Mouse (Mus musculus) kidney, adult 2 months (tissue): ENCODE data around the gene Atrnl1. TPM values are rescaled to one million over a fixed set of nuclear protein-coding genes. Genes with fewer than 3 reads are reported as not detected.
A peak's percentile ranks its signal among the peaks of the same experiment; 100 is the strongest.
"Not testable (repeated sequence)": the region's sequence is repeated elsewhere in the genome, so short reads cannot be mapped to it uniquely, and the experiment has no call there.

Source experiments
- DNase-seq: peaks from one replicate; pipeline ENCODE4 v3.0.0; 2021
- H3K27ac ChIP-seq: fragments of 200-500 bp; 2 replicates; pipeline ENCODE4 v1.5.1; 2012; ENCODE audit warnings: low read depth, low read length, control low read depth, inconsistent platforms; ENCODE audit not compliant: insufficient read depth
- H3K27me3 ChIP-seq: fragments of 200-500 bp; replicated peaks from 2 replicates; pipeline ENCODE4 v1.6.1; 2012; ENCODE audit warnings: mild to moderate bottlenecking, moderate library complexity, low read length, inconsistent platforms; ENCODE audit not compliant: control insufficient read depth, insufficient read depth
- H3K36me3 ChIP-seq: fragments of 200-500 bp; 2 replicates; pipeline ENCODE4 v1.6.1; 2012; ENCODE audit warnings: mild to moderate bottlenecking, moderate library complexity, low read length, inconsistent platforms; ENCODE audit not compliant: control insufficient read depth, insufficient read depth
- H3K4me1 ChIP-seq: fragments of 200-500 bp; 2 replicates; pipeline ENCODE4 v1.6.1; 2011; ENCODE audit warnings: low read length; ENCODE audit not compliant: control insufficient read depth, insufficient read depth
- H3K4me3 ChIP-seq: fragments of 200-500 bp; 2 replicates; pipeline ENCODE4 v1.5.1; 2011; ENCODE audit warnings: mild to moderate bottlenecking, low read depth, low read length, control low read depth; ENCODE audit not compliant: insufficient read depth
- CTCF ChIP-seq: fragments of 200-500 bp; conservative IDR thresholded peaks from 2 replicates; pipeline ENCODE4 v1.5.1; 2011; ENCODE audit warnings: low read depth, mild to moderate bottlenecking, control low read depth, low read length, moderate library complexity, mixed read lengths; ENCODE audit not compliant: insufficient read depth, insufficient read length
- POLR2A ChIP-seq: fragments of 200-500 bp; IDR thresholded peaks from one replicate; pipeline ENCODE4 v1.6.1; 2011; ENCODE audit warnings: low read depth, low read length, control low read depth
- WGBS: fragments of 180-500 bp; shearing (Covaris S2); methylation state at CpG from one replicate; pipeline ENCODE4 v1.1.7; 2018; 5-methylcytosine and 5-hydroxymethylcytosine counted together
- polyA plus RNA-seq: library from polyadenylated mRNA; depleted of rRNA; stranded (reverse); fragments of >200 nt; gene quantifications from 2 replicates; pipeline ENCODE4 v1.2.3, GENCODE M21; 2012

The Atrnl1 gene
- polyA plus RNA-seq, 1 experiment: 13.4 TPM

GRCm38 (mm10) chr19:58036166-58036565, 425.3 kb downstream of the Atrnl1 start:
- H3K4me1 ChIP-seq: no peaks in the 10 kb centered on the region
- H3K36me3 ChIP-seq: no peaks in the 10 kb centered on the region; the same call in 1 of the 2 replicates
- DNase-seq: no peak
- no peak overlapping the region for H3K4me3 ChIP-seq
- no peak for TF ChIP-seq CTCF
- no peak for TF ChIP-seq POLR2A
- no peak overlapping the region for H3K27ac ChIP-seq
- 90% methylated on average over 3 of the region's 3 CpGs for WGBS
- no peaks in the 10 kb centered on the region for H3K27me3 ChIP-seq

DNA sequence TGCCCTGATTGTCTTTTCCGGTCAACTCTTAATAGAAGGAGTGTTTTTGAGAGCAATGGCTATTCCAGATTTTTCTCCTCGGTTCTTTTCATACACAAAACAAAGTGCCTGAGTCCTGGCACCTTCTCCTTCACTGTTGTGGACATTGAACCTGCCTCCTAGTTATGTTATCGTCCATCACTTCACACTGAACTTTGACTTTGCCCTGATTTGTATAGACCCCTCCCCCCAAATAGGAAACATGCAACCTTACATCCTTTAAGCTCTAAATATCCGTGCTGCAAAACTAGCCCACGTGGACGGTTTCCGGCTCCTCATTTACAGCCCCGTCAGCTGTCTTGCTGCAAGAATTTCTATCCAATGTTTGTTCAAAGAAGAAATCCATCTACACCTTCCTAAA, 432.3 kb downstream of the Atrnl1 start:
- no peaks in the 10 kb centered on the region for H3K27me3 ChIP-seq
- no peaks in the 10 kb centered on the region for H3K36me3 ChIP-seq
- TF ChIP-seq POLR2A: no peak
- TF ChIP-seq CTCF: no peak
- 44% methylated on average over 8 of the region's 8 CpGs for WGBS
- peaks cover 7% of the 10 kb centered on the region; the same call in 1 of the 2 replicates for H3K4me1 ChIP-seq
- H3K27ac ChIP-seq: no peak overlapping the region
- H3K4me3 ChIP-seq: no peak overlapping the region
- peak; percentile 14 for DNase-seq

- Histone ChIP-seq H3K27me3 (no peaks in the 10 kb centered on the region), H3K4me3 (no peak overlapping the region), H3K36me3 (no peaks in the 10 kb centered on the region), H3K4me1 (peaks cover 7% of the 10 kb centered on the region; the same call in 1 of the 2 replicates), H3K27ac (no peak overlapping the region)
- WGBS: 25% methylated on average over 4 of the region's 4 CpGs
- TF ChIP-seq CTCF (no peak), POLR2A (no peak)
- DNase-seq: peak; percentile 54
Measured at GRCm38 (mm10) chr19:58043550-58043949, 432.7 kb downstream of the Atrnl1 start.

DNA sequence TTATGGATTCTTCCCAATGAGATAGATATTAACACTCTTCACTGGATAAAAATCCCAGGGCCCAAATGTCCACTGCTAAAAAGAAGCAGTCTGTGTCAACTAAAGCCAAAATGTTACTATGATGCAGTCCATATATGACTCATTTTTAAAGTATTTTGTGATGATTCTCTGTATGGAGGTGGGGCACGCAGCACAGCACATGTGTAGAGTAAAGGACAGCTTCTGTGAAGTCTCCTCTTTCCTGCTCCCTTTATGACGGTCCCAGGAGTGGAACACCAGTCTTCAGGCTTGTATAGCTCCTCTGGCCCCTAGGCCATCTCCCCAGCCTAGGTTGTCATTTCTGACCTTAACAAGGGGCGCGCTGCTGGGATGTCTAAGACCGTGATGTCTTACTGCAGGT, 434.0 kb downstream of the Atrnl1 start:
- Histone ChIP-seq H3K27me3 (no peaks in the 10 kb centered on the region), H3K4me1 (peaks cover 7% of the 10 kb centered on the region; the same call in 1 of the 2 replicates), H3K27ac (no peak overlapping the region), H3K36me3 (no peaks in the 10 kb centered on the region), H3K4me3 (no peak overlapping the region)
- no peak for TF ChIP-seq CTCF
- TF ChIP-seq POLR2A: no peak
- DNase-seq: no peak
- 95% methylated on average over 5 of the region's 5 CpGs for WGBS

DNA sequence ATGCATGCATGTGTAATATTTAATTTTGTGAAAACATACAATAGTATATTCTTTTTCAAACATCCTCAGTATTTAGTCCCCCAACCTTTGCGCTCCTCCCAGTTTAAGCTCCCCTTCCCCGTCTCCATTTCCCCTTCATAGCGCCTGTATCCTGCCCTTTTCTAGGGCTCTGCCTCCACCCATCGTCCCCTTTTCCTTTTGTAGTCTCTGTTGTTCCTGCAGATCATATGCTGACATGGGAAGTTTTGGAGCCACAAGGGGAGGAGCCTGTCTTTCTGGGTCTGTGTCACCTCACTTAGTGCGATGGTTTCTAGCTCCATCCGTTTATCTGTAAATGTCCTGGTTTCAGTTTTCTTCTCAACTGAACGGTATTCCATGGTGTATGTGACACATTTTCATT, 435.8 kb downstream of the Atrnl1 start:
- TF ChIP-seq POLR2A (no peak), CTCF (no peak)
- H3K27ac ChIP-seq: no peak overlapping the region
- no peaks in the 10 kb centered on the region; the same call in 1 of the 2 replicates for H3K36me3 ChIP-seq
- no peaks in the 10 kb centered on the region for H3K27me3 ChIP-seq
- no peak for DNase-seq
- WGBS: 91% methylated on average over 7 of the region's 7 CpGs
- H3K4me3 ChIP-seq: no peak overlapping the region
- peaks cover 7% of the 10 kb centered on the region; the same call in 1 of the 2 replicates for H3K4me1 ChIP-seq

DNA sequence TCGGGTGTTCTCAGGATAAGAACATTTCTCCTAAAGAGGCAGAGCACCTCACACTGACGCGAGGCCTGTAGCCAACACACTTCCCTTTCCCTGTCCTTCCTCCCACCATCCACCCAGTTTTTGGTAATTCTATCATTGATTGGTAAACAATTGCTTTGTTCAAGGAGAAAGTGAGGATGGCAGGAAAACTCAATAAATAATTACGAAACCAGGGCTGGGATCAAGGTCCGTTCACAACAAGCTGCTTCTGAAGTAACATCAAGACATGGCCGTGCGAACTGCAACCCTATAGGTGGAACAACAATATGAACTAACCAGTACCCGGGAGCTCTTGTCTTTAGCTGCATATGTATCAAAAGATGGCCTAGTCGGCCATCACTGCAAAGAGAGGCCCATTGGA, 439.6 kb downstream of the Atrnl1 start:
- not testable (repeated sequence) for H3K27ac ChIP-seq, H3K27me3 ChIP-seq, DNase-seq, H3K36me3 ChIP-seq, H3K4me3 ChIP-seq, H3K4me1 ChIP-seq
- WGBS: 93% methylated on average over 9 of the region's 9 CpGs

DNA sequence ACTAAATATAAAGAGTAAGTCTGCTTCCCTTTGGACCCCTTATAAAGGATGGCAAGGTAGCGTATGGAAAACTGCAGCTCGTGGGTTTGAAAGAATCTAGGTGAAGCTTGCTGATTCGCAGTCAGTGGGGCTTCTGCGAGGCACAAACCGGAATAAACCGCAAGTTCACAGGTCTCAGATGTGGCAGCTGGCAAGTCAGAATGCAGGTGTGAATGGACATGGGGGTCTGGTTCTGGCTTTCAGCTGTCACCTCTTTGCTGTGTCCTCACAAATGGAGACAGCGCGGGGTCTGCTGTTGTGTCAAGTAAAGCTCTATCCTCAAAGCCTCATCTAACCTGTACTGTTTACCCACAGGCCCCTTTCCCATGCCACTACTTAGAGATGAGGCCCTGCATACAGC, 440.2 kb downstream of the Atrnl1 start:
- no peak overlapping the region for H3K27ac ChIP-seq
- DNase-seq: no peak
- no peaks in the 10 kb centered on the region for H3K27me3 ChIP-seq
- H3K36me3 ChIP-seq: no peaks in the 10 kb centered on the region; the same call in 1 of the 2 replicates
- H3K4me3 ChIP-seq: no peak overlapping the region
- WGBS: 96% methylated on average over 8 of the region's 8 CpGs
- no peaks in the 10 kb centered on the region for H3K4me1 ChIP-seq
- TF ChIP-seq CTCF: no peak
- no peak for TF ChIP-seq POLR2A

GRCm38 (mm10) chr19:58051905-58052304, 441.1 kb downstream of the Atrnl1 start:
- Histone ChIP-seq H3K27me3 (no peaks in the 10 kb centered on the region), H3K4me3 (no peak overlapping the region), H3K4me1 (no peaks in the 10 kb centered on the region), H3K36me3 (no peaks in the 10 kb centered on the region; the same call in 1 of the 2 replicates), H3K27ac (no peak overlapping the region)
- DNase-seq: no peak
- TF ChIP-seq CTCF: no peak
- no peak for TF ChIP-seq POLR2A
- 89% methylated on average over 13 of the region's 13 CpGs for WGBS
